Mouse (Mus musculus) erythroblast, embryonic 14.5 days (primary cell): Measurements from ENCODE around the gene Hlcs.

ENCODE experiments used
- GATA1 ChIP-seq: IDR thresholded peaks from 2 replicates; pipeline ENCODE4 v1.6.1; 2012; ENCODE audit warnings: low read length, inconsistent platforms, mixed read lengths
- TAL1 ChIP-seq: IDR thresholded peaks from 3 replicates; pipeline ENCODE4 v1.6.1; 2012; ENCODE audit warnings: low read length, inconsistent platforms, mixed read lengths

DNA sequence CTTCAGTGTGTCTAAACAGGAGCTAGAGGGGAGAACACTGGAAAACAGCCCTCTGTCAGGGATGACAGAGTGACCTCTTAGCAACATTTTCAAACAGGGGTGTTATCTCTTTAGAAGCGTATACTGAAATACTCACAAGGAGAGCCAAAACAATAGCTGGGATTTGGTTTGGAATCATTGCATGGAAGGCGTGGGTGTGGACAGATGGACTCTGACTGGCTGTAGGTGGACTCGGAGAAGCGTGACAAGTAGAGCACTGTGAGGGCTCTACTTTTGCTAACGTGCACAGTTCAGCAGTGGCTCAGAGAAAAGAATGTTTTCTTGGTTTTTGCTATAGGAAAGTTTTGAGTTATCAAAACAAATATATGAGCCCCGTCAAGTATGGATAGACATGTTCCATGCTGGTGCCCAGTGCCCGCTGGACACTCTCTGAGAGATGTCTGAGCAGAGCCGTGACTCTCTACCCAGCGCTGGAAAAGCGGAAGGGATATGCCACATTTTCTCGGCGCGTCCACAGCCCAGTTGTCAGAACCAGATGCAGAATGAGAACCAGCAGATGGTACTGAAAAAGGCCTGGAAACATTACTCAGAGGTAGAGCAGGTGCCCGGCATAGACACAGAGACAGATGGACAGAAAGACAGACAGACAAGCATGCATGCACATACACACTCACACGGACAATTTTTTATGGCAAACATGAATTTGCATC lies 62.6 kb downstream of the Hlcs start:
- TF ChIP-seq GATA1 (no peak), TAL1 (no peak)
